Mouse (Mus musculus) left cerebral cortex, postnatal 36 days (tissue): ENCODE data around the gene Dcaf8. TPM values are rescaled to one million over a fixed set of nuclear protein-coding genes. Genes with fewer than 3 reads are reported as not detected.

ENCODE experiments used
- total RNA-seq, 2 experiments: library from RNA; stranded (reverse); gene quantifications; 2 replicates each; pipeline ENCODE4 v1.2.3; 2021

The Dcaf8 gene
- total RNA-seq, 2 experiments from 2014 or later = 113 to 124 TPM

Other genes with a start within 250 kb of the Dcaf8 start
- not detected for gene Slamf6, start 230.6 kb upstream of the Dcaf8 start, total RNA-seq
- gene Vangl2, start 119.6 kb upstream of the Dcaf8 start, total RNA-seq = 10 to 100 TPM; 10.5 to 16.4 TPM
- gene Nhlh1, start 90.5 kb upstream of the Dcaf8 start, total RNA-seq = under 1 TPM; 0.42 to 0.72 TPM
- gene Copa, start 65.6 kb upstream of the Dcaf8 start, total RNA-seq = 100 to 1,000 TPM; 143 to 144 TPM
- 10 to 100 TPM; 63.3 to 71.6 TPM for gene Ncstn, start 65.3 kb upstream of the Dcaf8 start, total RNA-seq
- 100 to 1,000 TPM in 1 of 2 experiments, 10 to 100 TPM in 1; 95.6 to 105 TPM for gene Pex19, start 21.3 kb upstream of the Dcaf8 start, total RNA-seq
- 100 to 1,000 TPM; 409 to 413 TPM for gene Pea15a, start 58.7 kb downstream of the Dcaf8 start, total RNA-seq
- gene Casq1, start 71.8 kb downstream of the Dcaf8 start, total RNA-seq = 1 to 10 TPM in 1 of 2 experiments, under 1 TPM in 1; 0.67 to 1.0 TPM
- gene Atp1a4, start 110.3 kb downstream of the Dcaf8 start, total RNA-seq = not detected
- gene Igsf8, start 113.6 kb downstream of the Dcaf8 start, total RNA-seq = 100 to 1,000 TPM; 253 to 300 TPM
- gene Atp1a2, start 150.0 kb downstream of the Dcaf8 start, total RNA-seq = 100 to 1,000 TPM; 590 to 654 TPM
- gene Kcnj9, start 181.2 kb downstream of the Dcaf8 start, total RNA-seq = 100 to 1,000 TPM; 134 to 136 TPM
- 10 to 100 TPM; 86.8 to 97.1 TPM for gene Kcnj10, start 193.1 kb downstream of the Dcaf8 start, total RNA-seq
- 1 to 10 TPM; 7.8 to 8.3 TPM for gene Pigm, start 228.5 kb downstream of the Dcaf8 start, total RNA-seq